Mouse (Mus musculus) kidney, postnatal 0 days (tissue): ENCODE measurements around the gene Megf8. TPM values are rescaled to one million over a fixed set of nuclear protein-coding genes. Genes with fewer than 3 reads are reported as not detected.

Experiments
- ATAC-seq: fragments of 200-750 bp; cut with Nextera tagmentation; replicated peaks from 2 replicates; pipeline ENCODE4 v1.8.0; 2017; ENCODE audit warnings: low read depth, moderate number of reproducible peaks, moderate TSS enrichment, moderate library complexity; ENCODE audit not compliant: low FRiP score
- DNase-seq: peaks from one replicate; pipeline ENCODE4 v3.0.0-alpha.2; 2016; ENCODE audit warnings: low spot score
- H3K27ac ChIP-seq: fragments of 300-500 bp; sonication (generic); 2 replicates; pipeline ENCODE4 v1.5.1; 2014; ENCODE audit warnings: mild to moderate bottlenecking
- H3K27me3 ChIP-seq: fragments of 300-500 bp; sonication (generic); 2 replicates; pipeline ENCODE4 v1.6.1; 2014; ENCODE audit warnings: low read length, mixed read lengths; ENCODE audit not compliant: insufficient read depth
- H3K36me3 ChIP-seq: fragments of 300-500 bp; sonication (generic); 2 replicates; pipeline ENCODE4 v1.6.1; 2014; ENCODE audit warnings: low read length, mixed read lengths; ENCODE audit not compliant: insufficient read depth
- H3K4me1 ChIP-seq: fragments of 300-500 bp; sonication (generic); replicated peaks from 2 replicates; pipeline ENCODE4 v1.6.1; 2014; ENCODE audit warnings: antibody characterized with exemption, low read length, mixed read lengths; ENCODE audit not compliant: insufficient read depth
- H3K4me2 ChIP-seq: fragments of 300-500 bp; sonication (generic); 2 replicates; pipeline ENCODE4 v1.6.1; 2014; ENCODE audit warnings: mild to moderate bottlenecking, low read length, moderate library complexity, mixed read lengths
- H3K4me3 ChIP-seq: fragments of 300-500 bp; sonication (generic); replicated peaks from 2 replicates; pipeline ENCODE4 v1.5.1; 2014; ENCODE audit warnings: low read depth, low read length
- H3K9ac ChIP-seq: fragments of 300-500 bp; sonication (generic); 2 replicates; pipeline ENCODE4 v1.6.1; 2014; ENCODE audit warnings: low read depth, low read length
- H3K9me3 ChIP-seq: fragments of 300-500 bp; sonication (generic); replicated peaks from 2 replicates; pipeline ENCODE4 v1.6.1; 2016; ENCODE audit warnings: low read length, inconsistent platforms, mixed read lengths
- CTCF ChIP-seq: IDR thresholded peaks from 2 replicates; pipeline ENCODE4 v1.5.1; 2016; ENCODE audit warnings: antibody characterized with exemption, low read depth, mild to moderate bottlenecking, moderate library complexity
- WGBS: fragments of 180-500 bp; shearing (Covaris S2); extraction: QIAGEN DNeasy Blood & Tissue Kit; methylation state at CpG from one replicate; pipeline ENCODE4 v1.1.7; 2014; 5-methylcytosine and 5-hydroxymethylcytosine counted together
- polyA plus RNA-seq: library from polyadenylated mRNA; unstranded; fragments of >200 nt; fragmentation: Nextera tagmentation; extraction: Ambion mirVana; gene quantifications from 2 replicates; pipeline ENCODE4 v1.2.1, GENCODE M21; 2015

Megf8 gene
- polyA plus RNA-seq, 1 experiment from 2014 or later: 8.1 TPM

DNA sequence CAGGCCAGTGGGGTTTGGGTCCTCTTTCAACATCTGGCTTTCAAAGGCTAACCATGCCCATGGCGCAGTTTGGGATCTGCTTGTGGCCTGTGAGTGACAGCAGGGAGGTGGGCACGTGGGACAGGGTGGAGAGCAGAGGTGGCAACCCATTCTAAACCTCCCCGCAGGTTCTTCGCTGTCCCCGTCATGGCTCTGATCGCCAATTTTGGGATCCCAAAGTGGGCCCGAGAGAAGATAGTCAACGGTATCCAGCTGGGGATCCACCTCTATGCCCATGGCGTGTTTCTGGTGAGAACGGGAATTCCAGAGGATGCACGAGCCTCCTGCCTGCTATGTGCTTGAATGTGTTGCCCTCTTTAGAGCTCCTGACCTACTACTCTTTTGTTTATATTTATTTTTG lies 5.8 kb upstream of the Megf8 start:
- Histone ChIP-seq H3K9ac (no peak overlapping the region), H3K4me3 (no peak overlapping the region), H3K4me2 (no peak overlapping the region), H3K27me3 (peaks cover 31% of the 10 kb centered on the region), H3K36me3 (no peaks in the 10 kb centered on the region), H3K9me3 (no peaks in the 10 kb centered on the region), H3K4me1 (peaks cover 15% of the 10 kb centered on the region), H3K27ac (no peak overlapping the region)
- 84% methylated on average over 11 of the region's 11 CpGs for WGBS
- no peak for ATAC-seq
- DNase-seq: no peak
- no peak for TF ChIP-seq CTCF

DNA sequence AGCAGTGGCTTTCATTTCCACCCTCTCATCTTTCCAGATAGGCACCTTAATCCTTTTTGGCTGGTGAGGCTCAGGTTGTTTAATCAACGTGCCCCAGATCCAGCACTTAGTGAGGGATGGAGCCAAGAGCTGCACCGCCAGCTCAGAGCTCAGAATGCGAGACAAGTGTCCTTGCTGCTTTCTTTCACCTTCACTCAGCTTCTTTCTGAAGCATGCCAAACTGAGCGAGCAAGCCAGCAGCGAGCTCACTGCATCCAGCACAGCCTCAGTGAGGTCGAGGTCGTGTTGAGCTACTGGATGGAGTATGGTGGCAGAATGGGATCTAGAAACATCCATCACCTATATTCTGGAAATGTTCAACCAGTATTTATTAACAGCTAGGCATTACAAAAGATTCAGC lies 3.6 kb upstream of the Megf8 start:
- ATAC-seq: no peak
- Histone ChIP-seq H3K4me1 (peaks cover 19% of the 10 kb centered on the region), H3K27me3 (peaks cover 27% of the 10 kb centered on the region), H3K4me2 (no peak overlapping the region), H3K9me3 (no peaks in the 10 kb centered on the region), H3K36me3 (no peaks in the 10 kb centered on the region), H3K9ac (no peak overlapping the region), H3K27ac (no peak overlapping the region), H3K4me3 (no peak overlapping the region)
- no peak for TF ChIP-seq CTCF
- DNase-seq: no peak
- 47% methylated on average over 7 of the region's 7 CpGs for WGBS

DNA sequence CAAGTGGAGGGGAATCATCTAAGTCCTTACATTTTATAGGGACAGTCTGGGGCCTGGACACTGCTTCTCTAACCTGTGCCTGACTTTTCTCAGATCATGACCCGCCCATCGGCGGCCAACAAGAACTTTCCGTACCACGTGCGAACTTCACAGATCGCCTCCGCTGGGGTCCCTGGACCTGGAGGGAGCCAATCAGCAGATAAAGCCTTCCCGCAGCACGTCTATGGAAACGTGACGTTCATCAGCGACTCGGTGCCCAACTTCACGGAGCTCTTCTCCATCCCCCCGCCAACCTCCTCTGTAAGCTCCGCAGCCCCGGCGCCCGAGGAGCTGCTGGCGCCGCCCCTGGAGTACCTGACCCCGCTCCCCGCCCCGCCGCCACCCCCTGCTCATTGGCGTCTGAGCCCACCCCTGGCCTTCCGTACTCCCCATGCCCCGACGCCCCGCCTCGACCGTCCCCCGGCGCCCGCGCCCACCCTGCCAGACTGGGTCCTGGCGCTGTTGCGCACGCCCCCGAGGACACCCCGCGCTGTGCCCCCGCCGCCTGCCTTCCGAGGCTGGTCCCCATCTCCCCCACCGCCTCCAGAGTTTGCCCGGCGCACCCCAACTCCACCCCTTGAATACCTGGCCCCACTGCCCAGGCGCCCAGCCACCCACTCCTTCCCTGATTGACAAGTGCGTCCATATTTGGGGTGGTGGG lies 2.2 kb upstream of the Megf8 start:
- 2% methylated on average over 50 of the region's 51 CpGs for WGBS
- H3K9ac ChIP-seq: peak overlapping the region; percentile 45; the same call in 1 of the 2 replicates
- H3K9me3 ChIP-seq: no peaks in the 10 kb centered on the region
- DNase-seq (no peak), ATAC-seq (no peak)
- H3K27me3 ChIP-seq: peaks cover 27% of the 10 kb centered on the region
- no peaks in the 10 kb centered on the region for H3K36me3 ChIP-seq
- peak overlapping the region; percentile 83 for H3K4me2 ChIP-seq
- H3K27ac ChIP-seq: no peak overlapping the region
- peaks cover 19% of the 10 kb centered on the region for H3K4me1 ChIP-seq
- no peak for TF ChIP-seq CTCF
- H3K4me3 ChIP-seq: peak overlapping the region; percentile 40

DNA sequence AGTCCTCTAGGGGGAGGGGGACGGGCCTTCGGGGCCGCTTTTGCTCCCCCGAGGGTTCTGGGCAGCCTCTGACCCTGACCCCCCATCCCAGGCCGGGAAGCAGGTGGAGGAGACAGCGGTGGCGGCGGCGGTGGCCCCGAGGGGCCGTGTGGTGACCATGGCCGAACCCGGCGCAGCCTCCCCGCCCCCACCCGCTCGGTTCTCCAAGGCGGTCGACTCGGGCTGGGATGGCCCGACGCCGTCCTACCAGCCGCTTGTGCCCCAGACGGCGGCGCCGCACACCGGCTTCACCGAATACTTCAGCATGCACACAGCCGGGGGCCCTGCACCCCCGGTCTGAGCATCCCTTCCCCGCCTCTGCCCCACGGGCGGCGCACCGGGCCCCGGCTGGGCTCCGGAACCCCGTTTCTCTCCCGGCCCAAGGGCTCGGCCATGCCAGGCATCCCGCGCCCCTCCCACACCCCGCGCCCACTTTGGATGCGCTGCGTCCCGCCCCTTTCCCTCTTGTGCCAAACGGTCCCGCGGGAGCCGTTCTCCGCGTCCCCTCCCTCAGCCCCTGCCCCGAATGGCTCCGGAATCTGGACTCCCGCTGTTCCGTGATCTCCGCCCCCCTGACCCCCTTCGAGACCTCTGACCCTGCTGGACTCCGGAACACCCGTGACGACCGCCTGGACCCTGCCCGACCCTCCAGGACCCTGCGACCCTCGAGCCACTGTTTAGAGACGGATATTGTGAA lies 1.5 kb upstream of the Megf8 start:
- Histone ChIP-seq H3K9ac (peak overlapping the region; percentile 45; the same call in 1 of the 2 replicates), H3K36me3 (no peaks in the 10 kb centered on the region), H3K9me3 (no peaks in the 10 kb centered on the region), H3K4me3 (peak overlapping the region; percentile 40), H3K27me3 (peaks cover 27% of the 10 kb centered on the region), H3K27ac (no peak overlapping the region), H3K4me2 (peak overlapping the region; percentile 83), H3K4me1 (peaks cover 19% of the 10 kb centered on the region)
- ATAC-seq (no peak), DNase-seq (no peak)
- no peak for TF ChIP-seq CTCF
- WGBS: under 1% methylated on average over 55 of the region's 69 CpGs

DNA sequence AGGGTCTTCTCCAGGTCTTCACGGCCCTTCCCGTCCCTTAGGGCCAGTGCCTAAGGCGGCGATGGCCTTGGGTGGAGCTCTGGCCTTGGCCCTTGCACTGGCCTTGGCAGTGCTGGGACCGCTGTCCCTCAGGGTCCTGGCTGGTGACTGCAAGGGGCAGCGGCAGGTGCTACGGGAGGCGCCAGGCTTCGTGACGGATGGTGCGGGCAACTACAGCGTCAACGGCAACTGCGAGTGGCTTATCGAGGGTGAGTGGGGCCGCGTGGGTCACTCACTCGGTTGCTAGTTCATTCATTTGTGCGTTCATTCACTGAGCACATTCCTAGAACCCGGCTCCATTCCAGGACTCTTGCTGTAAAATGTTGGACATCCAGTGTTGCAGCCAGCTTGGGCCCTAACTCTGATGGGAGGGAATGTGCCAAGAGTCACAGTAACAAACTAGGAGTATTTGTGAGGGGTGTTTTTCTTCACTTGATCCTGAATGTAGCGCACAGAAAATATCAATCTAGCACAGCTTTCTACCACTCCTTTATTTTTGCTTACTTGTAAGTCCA lies 559 bp downstream of the Megf8 start:
- no peak for TF ChIP-seq CTCF
- no peaks in the 10 kb centered on the region for H3K9me3 ChIP-seq
- H3K4me2 ChIP-seq: peak overlapping the region; percentile 88
- peak overlapping the region; percentile 90 for H3K27ac ChIP-seq
- ATAC-seq (no peak), DNase-seq (no peak)
- H3K4me3 ChIP-seq: peak overlapping the region; percentile 53
- peaks cover 26% of the 10 kb centered on the region for H3K4me1 ChIP-seq
- no peaks in the 10 kb centered on the region for H3K36me3 ChIP-seq
- H3K27me3 ChIP-seq: peaks cover 27% of the 10 kb centered on the region
- peak overlapping the region; percentile 70 for H3K9ac ChIP-seq
- 11% methylated on average over 21 of the region's 21 CpGs for WGBS

DNA sequence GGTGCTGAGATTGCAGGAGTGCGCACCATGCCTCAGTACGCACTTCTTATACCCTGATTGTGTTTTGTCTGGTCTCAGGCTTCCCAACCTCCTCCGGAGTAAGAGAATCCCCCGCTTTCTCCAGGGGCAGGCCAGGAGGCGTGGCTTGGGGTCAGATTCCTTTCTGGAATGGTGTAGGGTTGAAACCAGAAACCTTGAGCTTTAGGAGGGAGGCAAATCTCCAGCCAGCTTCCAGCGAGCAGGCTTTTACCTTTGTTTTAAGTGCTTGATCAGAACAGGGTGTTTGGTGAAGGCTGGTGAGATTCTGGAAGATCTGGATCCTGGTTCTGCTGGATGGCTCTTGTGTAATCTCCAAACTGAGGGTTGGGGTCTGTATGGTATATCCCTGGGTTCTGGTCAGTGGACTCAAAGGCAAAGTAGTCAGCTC lies 5.1 kb downstream of the Megf8 start:
- H3K27me3 ChIP-seq: no peaks in the 10 kb centered on the region
- 7% methylated on average over 6 of the region's 6 CpGs for WGBS
- no peaks in the 10 kb centered on the region for H3K9me3 ChIP-seq
- peak; percentile 81 for ATAC-seq
- no peaks in the 10 kb centered on the region for H3K36me3 ChIP-seq
- 0 out of 2 replicates have a peak overlapping the region, but pooled peaks have one; percentile 2 for H3K4me3 ChIP-seq
- H3K9ac ChIP-seq: 0 out of 2 replicates have a peak overlapping the region, but pooled peaks have one; percentile 9
- TF ChIP-seq CTCF: no peak
- peak; percentile 94 for DNase-seq
- peaks cover 12% of the 10 kb centered on the region; the same call in 1 of the 2 replicates for H3K4me1 ChIP-seq
- peak overlapping the region; percentile 42 for H3K4me2 ChIP-seq
- H3K27ac ChIP-seq: peak overlapping the region; percentile 80
